Mouse (Mus musculus) liver, embryonic 15.5 days (tissue): ENCODE measurements around the gene Hyls1. TPM values are rescaled to one million over a fixed set of nuclear protein-coding genes. Genes with fewer than 3 reads are reported as not detected.

ENCODE experiments used
- ATAC-seq: fragments of 200-750 bp; cut with Nextera tagmentation; 2 replicates; pipeline ENCODE4 v1.8.0; 2017; ENCODE audit warnings: moderate number of reproducible peaks, mild to moderate bottlenecking, moderate library complexity; ENCODE audit not compliant: insufficient read depth
- H3K27ac ChIP-seq: fragments of 300-500 bp; sonication (generic); replicated peaks from 2 replicates; pipeline ENCODE4 v1.5.1; 2015; ENCODE audit warnings: mild to moderate bottlenecking, inconsistent platforms
- H3K27me3 ChIP-seq: fragments of 300-500 bp; sonication (generic); 2 replicates; pipeline ENCODE4 v1.6.1; 2015; ENCODE audit warnings: mild to moderate bottlenecking, inconsistent platforms
- H3K36me3 ChIP-seq: fragments of 300-500 bp; sonication (generic); replicated peaks from 2 replicates; pipeline ENCODE4 v1.6.1; 2015; ENCODE audit warnings: moderate library complexity, mild to moderate bottlenecking, inconsistent platforms
- H3K4me1 ChIP-seq: fragments of 300-500 bp; sonication (generic); replicated peaks from 2 replicates; pipeline ENCODE4 v1.6.1; 2015; ENCODE audit warnings: inconsistent platforms
- H3K4me2 ChIP-seq: fragments of 300-500 bp; sonication (generic); 2 replicates; pipeline ENCODE4 v1.6.1; 2015; ENCODE audit warnings: moderate library complexity, mild to moderate bottlenecking, inconsistent platforms
- H3K4me3 ChIP-seq: fragments of 300-500 bp; sonication (generic); replicated peaks from 2 replicates; pipeline ENCODE4 v1.5.1; 2015; ENCODE audit warnings: mild to moderate bottlenecking, inconsistent platforms
- H3K9ac ChIP-seq: fragments of 300-500 bp; sonication (generic); 2 replicates; pipeline ENCODE4 v1.6.1; 2015; ENCODE audit warnings: moderate library complexity, mild to moderate bottlenecking, inconsistent platforms
- H3K9me3 ChIP-seq: fragments of 300-500 bp; sonication (generic); replicated peaks from 2 replicates; pipeline ENCODE4 v1.6.1; 2016; ENCODE audit warnings: inconsistent platforms
- WGBS: fragments of 180-500 bp; shearing (Covaris S2); methylation state at CpG from one replicate; pipeline ENCODE4 v1.1.7; 2015; ENCODE audit warnings: mixed read lengths; ENCODE audit not compliant: insufficient replicate concordance; 5-methylcytosine and 5-hydroxymethylcytosine counted together
- polyA plus RNA-seq: library from polyadenylated mRNA; unstranded; fragments of >200 nt; fragmentation: Nextera tagmentation; extraction: Ambion mirVana; gene quantifications from 2 replicates; pipeline ENCODE4 v1.2.1, GENCODE M21; 2015

The Hyls1 gene
- polyA plus RNA-seq, 1 experiment from 2014 or later, result 8.9 TPM

- H3K27ac ChIP-seq, result no peak overlapping the region
- H3K4me1 ChIP-seq, result 0 out of 2 replicates have a peak, but pooled peaks cover 4% of the 10 kb centered on the region
- no peak overlapping the region for H3K9ac ChIP-seq
- H3K9me3 ChIP-seq, result no peaks in the 10 kb centered on the region
- no peak overlapping the region for H3K4me3 ChIP-seq
- H3K27me3 ChIP-seq, result no peaks in the 10 kb centered on the region
- no peak overlapping the region for H3K4me2 ChIP-seq
- 63% methylated on average over 5 of the region's 5 CpGs for WGBS
- no peak for ATAC-seq
- no peaks in the 10 kb centered on the region for H3K36me3 ChIP-seq
Measured at GRCm38 (mm10) chr9:35523541-35523940, 46.7 kb downstream of the Hyls1 start.

GRCm38 (mm10) chr9:35522821-35523515, 47.2 kb downstream of the Hyls1 start:
- 0 out of 2 replicates have a peak, but pooled peaks cover 4% of the 10 kb centered on the region for H3K4me1 ChIP-seq
- H3K4me3 ChIP-seq, result no peak overlapping the region
- no peak overlapping the region for H3K27ac ChIP-seq
- ATAC-seq, result no peak
- H3K9me3 ChIP-seq, result no peaks in the 10 kb centered on the region
- 37% methylated on average over 1 of the region's 1 CpGs for WGBS
- no peaks in the 10 kb centered on the region for H3K27me3 ChIP-seq
- no peaks in the 10 kb centered on the region for H3K36me3 ChIP-seq
- no peak overlapping the region for H3K4me2 ChIP-seq
- H3K9ac ChIP-seq, result no peak overlapping the region

GRCm38 (mm10) chr9:35522241-35522640, 48.0 kb downstream of the Hyls1 start:
- H3K4me1 ChIP-seq, result 0 out of 2 replicates have a peak, but pooled peaks cover 4% of the 10 kb centered on the region
- WGBS, result 61% methylated on average over 2 of the region's 2 CpGs
- H3K36me3 ChIP-seq, result no peaks in the 10 kb centered on the region
- H3K27ac ChIP-seq, result no peak overlapping the region
- no peak overlapping the region for H3K4me3 ChIP-seq
- no peaks in the 10 kb centered on the region for H3K27me3 ChIP-seq
- no peak overlapping the region for H3K4me2 ChIP-seq
- no peak for ATAC-seq
- no peaks in the 10 kb centered on the region for H3K9me3 ChIP-seq
- no peak overlapping the region for H3K9ac ChIP-seq

GRCm38 (mm10) chr9:35520631-35521348, 49.4 kb downstream of the Hyls1 start:
- Histone ChIP-seq H3K27ac (no peak overlapping the region), H3K4me1 (0 out of 2 replicates have a peak, but pooled peaks cover 4% of the 10 kb centered on the region), H3K9ac (no peak overlapping the region), H3K36me3 (no peaks in the 10 kb centered on the region), H3K4me3 (no peak overlapping the region), H3K9me3 (no peaks in the 10 kb centered on the region), H3K4me2 (no peak overlapping the region), H3K27me3 (no peaks in the 10 kb centered on the region)
- WGBS, result 52% methylated on average over 6 of the region's 6 CpGs
- no peak for ATAC-seq

- WGBS, result 43% methylated on average over 3 of the region's 3 CpGs
- Histone ChIP-seq H3K9ac (no peak within 1 kb of the TSS), H3K4me3 (no peak within 1 kb of the TSS), H3K27me3 (no peaks in the 10 kb centered on the region), H3K36me3 (no peaks in the 10 kb centered on the region), H3K27ac (no peak within 1 kb of the TSS), H3K9me3 (no peaks in the 10 kb centered on the region), H3K4me1 (0 out of 2 replicates have a peak, but pooled peaks cover 4% of the 10 kb centered on the region), H3K4me2 (no peak within 1 kb of the TSS)
- no peak for ATAC-seq
Measured at GRCm38 (mm10) chr9:35518169-35518568, 52.0 kb downstream of the Hyls1 start, which contains the start of gene Gm1113. Gm1113 (minus strand) TSS chr9:35518269.

- H3K27me3 ChIP-seq, result no peaks in the 10 kb centered on the region
- H3K4me1 ChIP-seq, result 0 out of 2 replicates have a peak, but pooled peaks cover 4% of the 10 kb centered on the region
- no peak overlapping the region for H3K4me3 ChIP-seq
- no peak overlapping the region for H3K4me2 ChIP-seq
- H3K36me3 ChIP-seq, result no peaks in the 10 kb centered on the region
- no peak overlapping the region for H3K27ac ChIP-seq
- H3K9me3 ChIP-seq, result no peaks in the 10 kb centered on the region
- no peak overlapping the region for H3K9ac ChIP-seq
- 64% methylated on average over 16 of the region's 16 CpGs for WGBS
- no peak for ATAC-seq
Measured at GRCm38 (mm10) chr9:35516711-35517110, 53.5 kb downstream of the Hyls1 start.

GRCm38 (mm10) chr9:35516182-35516581, 54.0 kb downstream of the Hyls1 start:
- Histone ChIP-seq H3K4me3 (no peak overlapping the region), H3K27ac (no peak overlapping the region), H3K36me3 (no peaks in the 10 kb centered on the region), H3K9me3 (no peaks in the 10 kb centered on the region), H3K4me2 (no peak overlapping the region), H3K9ac (no peak overlapping the region), H3K27me3 (no peaks in the 10 kb centered on the region), H3K4me1 (0 out of 2 replicates have a peak, but pooled peaks cover 4% of the 10 kb centered on the region)
- ATAC-seq, result no peak
- 53% methylated on average over 5 of the region's 5 CpGs for WGBS

GRCm38 (mm10) chr9:35513900-35514299, 56.3 kb downstream of the Hyls1 start:
- WGBS, result 46% methylated on average over 4 of the region's 4 CpGs
- ATAC-seq, result no peak
- no peak overlapping the region for H3K4me2 ChIP-seq

More at GRCm38 (mm10) chr9:35513900-35514299, 56.3 kb downstream of the Hyls1 start:
- Histone ChIP-seq H3K9ac (no peak overlapping the region), H3K4me1 (no peaks in the 10 kb centered on the region), H3K27me3 (no peaks in the 10 kb centered on the region), H3K27ac (no peak overlapping the region), H3K9me3 (no peaks in the 10 kb centered on the region), H3K36me3 (no peaks in the 10 kb centered on the region), H3K4me3 (no peak overlapping the region)

Other genes starting within 250 kb of the Hyls1 start
- 0.28 and 0.51 TPM in 2 replicates for gene Cdon, start 149.3 kb downstream of the Hyls1 start, polyA plus RNA-seq
- gene Gm1113, start 52.1 kb downstream of the Hyls1 start, polyA plus RNA-seq, result not detected in 2 replicates
- gene Ddx25, start 11.9 kb downstream of the Hyls1 start, polyA plus RNA-seq, result 0.14 and 0.16 TPM in 2 replicates
- gene Pus3, start 11.8 kb downstream of the Hyls1 start, polyA plus RNA-seq, result 6.0 and 6.4 TPM in 2 replicates
- gene Pate2, start 114 bp downstream of the Hyls1 start, polyA plus RNA-seq, result 0.09 and 0.26 TPM in 2 replicates
- not detected in 2 replicates for gene Pate4, start 41.5 kb upstream of the Hyls1 start, polyA plus RNA-seq
- not detected in 2 replicates for gene Pate3, start 77.8 kb upstream of the Hyls1 start, polyA plus RNA-seq
- gene Pate1, start 117.0 kb upstream of the Hyls1 start, polyA plus RNA-seq, result not detected in 2 replicates
- gene Gm17677, start 170.7 kb upstream of the Hyls1 start, polyA plus RNA-seq, result not detected in 2 replicates
- not detected in 2 replicates for gene Gm17727, start 207.7 kb upstream of the Hyls1 start, polyA plus RNA-seq
- gene Gm27235, start 219.7 kb upstream of the Hyls1 start, polyA plus RNA-seq, result not detected in 2 replicates
- gene D730048I06Rik, start 219.7 kb upstream of the Hyls1 start, polyA plus RNA-seq, result not detected in 2 replicates